Mouse (Mus musculus): ENCODE data around the gene Havcr1.
"Not testable (repeated sequence)": the region's sequence is repeated elsewhere in the genome, so short reads cannot be mapped to it uniquely, and the experiment has no call there.

GRCm38 (mm10) chr11:46695849-46696248 is 39.0 kb upstream of the Havcr1 start:
- not testable (repeated sequence) for TF ChIP-seq EP300, CTCF (IDR thresholded peaks at IDR 0.05; ENCODE audit: low read depth)

Data from heart, postnatal 0 days (tissue).